Mouse (Mus musculus): ENCODE data around the gene Gm21987. TPM values are rescaled to one million over a fixed set of nuclear protein-coding genes. Genes with fewer than 3 reads are reported as not detected.
A peak's percentile ranks its signal among the peaks of the same experiment; 100 is the strongest.
"Not testable (repeated sequence)": the region's sequence is repeated elsewhere in the genome, so short reads cannot be mapped to it uniquely, and the experiment has no call there.

Gene Gm21987
- polyA plus RNA-seq, 1 experiment from 2014 or later: not detected

DNA sequence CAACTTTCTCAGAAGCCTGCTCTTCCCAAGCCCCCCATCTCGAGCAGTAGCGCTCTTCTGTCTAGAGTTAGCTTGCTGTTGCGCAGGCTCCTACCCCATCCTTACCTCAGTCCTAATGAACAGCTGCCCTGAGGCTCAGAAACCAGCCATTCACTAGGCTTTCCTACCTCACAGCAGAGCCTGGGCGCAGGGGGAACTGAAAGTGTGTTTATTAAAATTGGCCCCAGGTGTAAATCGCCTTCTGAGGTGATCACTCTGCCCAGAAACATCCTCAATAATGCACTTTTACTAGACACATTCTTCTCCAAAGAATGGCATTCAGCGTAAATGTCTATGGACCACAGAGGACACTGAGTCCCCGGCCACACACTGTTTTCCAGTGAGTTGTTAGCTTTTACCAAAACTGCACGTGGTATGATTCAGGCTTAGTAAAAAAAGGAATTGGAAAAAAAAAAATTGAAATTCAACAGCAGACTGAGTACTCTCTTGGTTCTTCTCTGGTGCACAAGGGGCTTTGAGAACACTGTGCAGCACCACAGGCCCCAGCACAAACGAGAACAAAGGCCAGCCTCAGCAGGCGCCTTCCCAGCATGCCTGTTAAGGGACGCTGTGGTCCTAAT, 20.0 kb upstream of the Gm21987 start:
- Histone ChIP-seq H3K4me3 (no peak overlapping the region), H3K27ac (no peak overlapping the region), H3K36me3 (no peaks in the 10 kb centered on the region), H3K9ac (no peak overlapping the region), H3K4me2 (replicated peaks) (no peak overlapping the region), H3K9me3 (replicated peaks) (0 out of 2 replicates have a peak, but pooled peaks cover 3% of the 10 kb centered on the region), H3K4me1 (no peaks in the 10 kb centered on the region), H3K27me3 (no peaks in the 10 kb centered on the region)
- 84% methylated on average over 11 of the region's 11 CpGs for WGBS
- no peak for ATAC-seq (ENCODE audit: low FRiP score)

DNA sequence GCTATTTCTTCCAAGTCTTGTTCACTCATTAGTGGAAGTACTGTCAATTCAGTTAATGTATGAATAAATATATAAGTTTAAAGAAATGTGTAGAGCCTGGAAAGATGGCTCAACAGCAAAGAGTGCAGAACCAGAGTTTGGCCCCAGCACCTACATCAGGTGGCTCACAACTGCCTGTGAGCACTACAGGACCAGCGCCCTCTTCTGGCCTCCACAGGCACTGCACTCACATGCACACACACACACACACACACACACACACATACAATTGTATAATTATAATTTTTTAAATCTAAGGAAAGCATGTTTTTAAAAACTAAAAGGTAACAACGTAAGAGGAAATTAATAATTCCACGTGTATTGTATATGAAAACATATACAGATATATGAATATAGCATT, 17.5 kb upstream of the Gm21987 start:
- H3K27ac ChIP-seq: no peak overlapping the region
- no peaks in the 10 kb centered on the region for H3K4me1 ChIP-seq
- no peaks in the 10 kb centered on the region for H3K36me3 ChIP-seq
- ATAC-seq (ENCODE audit: low FRiP score): no peak
- no peak overlapping the region for H3K4me3 ChIP-seq
- H3K9me3 ChIP-seq (replicated peaks): 0 out of 2 replicates have a peak, but pooled peaks cover 3% of the 10 kb centered on the region
- no peak overlapping the region for H3K4me2 ChIP-seq (replicated peaks)
- no peaks in the 10 kb centered on the region for H3K27me3 ChIP-seq
- H3K9ac ChIP-seq: no peak overlapping the region
- 87% methylated on average over 3 of the region's 3 CpGs for WGBS

DNA sequence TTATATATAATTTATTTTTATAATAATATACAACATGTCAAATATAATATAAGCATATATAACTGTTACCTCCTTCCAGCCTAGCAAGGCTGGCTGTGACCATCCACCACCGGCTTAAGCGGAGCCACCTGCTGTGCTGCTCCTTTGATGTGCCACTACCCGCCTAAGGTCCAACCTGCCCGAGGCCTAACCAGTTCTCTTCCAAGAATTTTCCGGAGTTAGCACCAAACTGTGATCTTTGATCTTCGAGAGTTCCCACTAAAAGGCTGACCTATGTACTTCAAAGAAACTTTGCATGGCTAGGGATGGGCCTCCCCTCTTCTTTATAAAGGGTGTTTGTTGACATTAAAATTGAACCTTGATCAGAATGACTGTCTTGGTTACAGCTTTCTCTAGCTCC, 12.4 kb upstream of the Gm21987 start:
- H3K9me3 ChIP-seq (replicated peaks): 0 out of 2 replicates have a peak, but pooled peaks cover under 1% of the 10 kb centered on the region
- H3K4me1 ChIP-seq: no peaks in the 10 kb centered on the region
- no peak overlapping the region for H3K9ac ChIP-seq
- no peak overlapping the region for H3K27ac ChIP-seq
- ATAC-seq (ENCODE audit: low FRiP score): no peak
- no peak overlapping the region for H3K4me3 ChIP-seq
- 50% methylated on average over 6 of the region's 6 CpGs for whole genome bisulfite sequencing
- H3K36me3 ChIP-seq: no peaks in the 10 kb centered on the region
- H3K27me3 ChIP-seq: no peaks in the 10 kb centered on the region
- no peak overlapping the region for H3K4me2 ChIP-seq (replicated peaks)

DNA sequence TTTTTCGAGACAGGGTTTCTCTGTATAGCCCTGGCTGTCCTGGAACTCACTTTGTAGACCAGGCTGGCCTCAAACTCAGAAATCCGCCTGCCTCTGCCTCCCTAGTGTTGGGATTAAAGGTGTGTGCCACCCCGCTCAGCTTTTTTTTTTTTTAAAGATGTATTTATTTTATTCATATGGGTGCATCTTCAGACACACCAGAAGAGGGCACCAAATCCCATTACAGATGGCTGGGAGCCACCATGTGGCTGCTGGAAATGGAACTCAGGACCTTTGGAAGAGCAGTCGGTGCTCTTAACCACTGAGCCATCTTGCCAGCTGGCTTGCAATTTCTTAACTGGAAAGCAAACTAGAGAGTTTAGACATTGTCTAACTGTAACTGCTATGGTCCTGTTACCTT, 8.8 kb upstream of the Gm21987 start:
- H3K9me3 ChIP-seq (replicated peaks); ATAC-seq (ENCODE audit: low FRiP score); H3K27ac ChIP-seq; H3K36me3 ChIP-seq; H3K9ac ChIP-seq; H3K27me3 ChIP-seq; H3K4me1 ChIP-seq; H3K4me3 ChIP-seq; H3K4me2 ChIP-seq (replicated peaks): not testable (repeated sequence)
- WGBS: 88% methylated on average over 4 of the region's 4 CpGs

DNA sequence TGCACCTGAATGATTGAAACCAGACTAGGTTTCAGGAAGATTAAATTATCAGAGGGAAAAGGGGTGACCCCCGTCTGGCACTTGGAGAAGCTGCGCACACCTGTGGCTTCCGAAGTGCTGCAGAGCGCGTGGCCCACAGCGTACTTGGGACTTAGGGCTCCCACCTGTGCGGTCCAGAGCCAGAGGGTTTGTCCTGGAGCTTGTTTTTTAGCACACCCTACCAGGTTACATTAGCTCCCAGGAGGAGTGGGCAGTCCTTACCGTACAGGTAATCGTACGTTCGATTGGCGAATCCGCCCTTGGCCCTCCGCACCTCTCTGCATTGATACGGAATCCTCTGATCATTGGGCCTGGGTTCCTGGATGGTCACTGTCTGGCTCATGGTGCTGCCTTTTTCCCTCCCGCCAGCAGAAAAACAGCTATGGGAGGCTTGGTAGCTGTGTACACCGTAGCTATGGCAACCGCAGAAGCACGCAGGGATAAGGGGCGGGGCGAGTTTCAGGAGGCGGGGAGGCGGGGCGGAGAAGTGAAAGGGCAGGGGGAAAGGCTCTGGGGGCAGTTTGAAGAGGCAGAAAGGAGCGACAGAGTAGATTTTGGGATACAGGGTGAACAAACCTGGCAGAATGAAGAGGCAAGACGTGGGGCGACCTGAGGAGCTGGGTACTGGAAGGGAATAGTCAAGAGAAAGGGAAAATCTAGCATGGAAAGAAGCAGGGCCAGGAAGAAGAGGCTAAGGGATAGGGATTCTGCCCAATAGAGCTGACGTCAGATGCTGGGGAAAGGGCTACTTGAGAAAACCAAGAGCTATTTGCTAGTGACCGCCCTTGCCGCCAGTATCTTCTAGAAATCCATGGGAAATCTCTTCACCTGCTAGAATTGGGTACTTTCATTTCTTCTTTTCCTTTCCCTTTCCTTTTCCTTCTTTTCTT, 5.2 kb upstream of the Gm21987 start, which contains the start of gene Maats1:
TSS of gene Maats1 (minus strand) at position 748 of the 929 bp plus-strand sequence.
- peaks cover 8% of the 10 kb centered on the region for H3K4me1 ChIP-seq
- H3K27me3 ChIP-seq: no peaks in the 10 kb centered on the region
- ATAC-seq (ENCODE audit: low FRiP score): peak; percentile 92
- H3K9ac ChIP-seq: peak within 1 kb of the TSS; percentile 56
- no peaks in the 10 kb centered on the region for H3K9me3 ChIP-seq (replicated peaks)
- no peak within 1 kb of the TSS; the same call in 1 of the 2 replicates for H3K27ac ChIP-seq
- peak within 1 kb of the TSS; percentile 72 for H3K4me2 ChIP-seq (replicated peaks)
- no peaks in the 10 kb centered on the region for H3K36me3 ChIP-seq
- WGBS: 9% methylated on average over 30 of the region's 30 CpGs
- H3K4me3 ChIP-seq: peak within 1 kb of the TSS; percentile 37

DNA sequence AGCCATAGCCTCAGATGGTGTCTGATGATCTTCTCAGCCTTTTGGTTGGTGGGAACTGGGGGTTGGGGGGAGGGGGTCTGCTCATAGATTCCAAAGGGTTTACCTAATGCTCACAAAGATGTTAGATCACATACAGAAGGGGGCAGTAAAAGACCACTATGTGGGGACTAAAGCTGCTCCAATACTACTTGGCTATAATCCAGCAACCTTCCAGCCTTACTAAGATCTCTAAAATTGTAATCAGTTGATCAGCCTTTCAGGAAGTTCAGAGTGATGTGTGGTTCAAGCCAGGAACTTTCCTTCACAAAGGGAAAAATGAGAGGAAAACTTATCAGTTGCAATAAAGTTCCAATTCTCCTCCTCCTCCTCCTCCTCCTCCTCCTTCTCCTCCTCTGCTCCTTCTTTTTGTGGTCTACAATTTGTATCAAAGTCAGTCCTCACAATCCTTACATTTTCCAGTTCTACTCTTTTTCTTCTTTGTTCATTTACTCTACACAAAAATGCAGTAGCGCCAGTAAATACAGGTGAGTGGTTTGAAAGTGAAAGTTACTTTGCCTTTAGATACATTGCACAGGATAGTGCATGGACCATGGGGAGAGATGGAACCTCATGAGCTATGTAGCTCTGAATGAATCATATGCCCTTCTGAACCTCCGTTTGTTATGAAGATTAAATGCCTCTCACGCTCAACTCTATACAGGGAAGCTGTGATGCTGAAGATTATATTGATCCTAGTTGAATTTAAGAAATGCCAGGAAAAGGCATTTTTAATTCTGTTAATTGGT, 1.7 kb upstream of the Gm21987 start:
- Histone ChIP-seq H3K4me3 (no peak overlapping the region), H3K9ac (no peak overlapping the region), H3K27ac (no peak overlapping the region), H3K27me3 (no peaks in the 10 kb centered on the region), H3K4me2 (replicated peaks) (no peak overlapping the region), H3K4me1 (peaks cover 19% of the 10 kb centered on the region), H3K36me3 (peaks cover 6% of the 10 kb centered on the region), H3K9me3 (replicated peaks) (no peaks in the 10 kb centered on the region)
- ATAC-seq (ENCODE audit: low FRiP score): no peak
- 80% methylated on average over 3 of the region's 3 CpGs for whole genome bisulfite sequencing

DNA sequence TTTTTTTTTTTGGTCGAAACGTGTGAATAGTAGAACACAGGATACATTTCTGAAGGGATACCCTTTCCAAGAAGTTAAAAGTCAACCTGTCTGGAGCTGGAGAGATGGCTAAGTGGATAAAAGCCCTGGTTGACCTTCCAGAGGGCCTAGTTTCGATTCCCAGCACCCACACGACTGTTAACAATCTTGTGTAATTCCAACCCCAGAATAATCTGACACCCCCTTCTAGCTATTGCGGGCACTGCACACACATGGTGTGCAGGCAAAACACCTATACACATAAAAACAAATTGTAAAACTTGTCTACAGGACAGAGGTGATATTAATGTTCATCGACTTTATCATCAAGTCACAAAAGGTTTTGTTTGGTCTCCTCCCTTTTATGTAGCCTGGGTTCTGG, 748 bp downstream of the Gm21987 start:
- peak overlapping the region; percentile 74 for H3K9ac ChIP-seq

DNA sequence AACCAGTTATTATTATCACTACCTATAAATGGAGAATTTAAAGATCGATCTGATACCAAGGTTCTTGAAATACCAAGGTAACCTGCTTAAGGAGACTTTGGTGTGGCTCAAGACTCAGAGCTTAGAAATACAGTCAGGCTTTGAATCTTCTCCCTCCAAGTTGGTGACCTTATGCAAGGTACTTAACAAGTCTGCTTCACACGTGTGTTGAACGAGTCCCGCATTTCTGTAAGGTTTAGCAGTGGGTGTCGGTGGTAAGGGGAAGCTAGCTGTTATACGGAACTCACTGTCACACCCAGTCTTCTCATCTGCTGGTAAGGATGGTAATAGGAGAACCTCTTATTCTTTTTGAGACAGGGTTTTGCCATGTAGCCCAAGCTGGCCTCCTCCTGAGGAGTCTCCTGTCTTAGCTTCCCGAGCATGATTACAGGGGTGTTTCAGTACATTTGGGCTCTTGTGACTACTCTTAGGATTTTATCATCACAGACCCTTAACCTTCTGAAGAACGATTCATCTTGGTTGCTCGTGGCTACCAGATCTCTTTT, 1.4 kb downstream of the Gm21987 start:
- Histone ChIP-seq H3K36me3 (peaks cover 22% of the 10 kb centered on the region), H3K27ac (no peak overlapping the region), H3K9ac (no peak overlapping the region), H3K4me3 (no peak overlapping the region), H3K27me3 (no peaks in the 10 kb centered on the region), H3K4me1 (peaks cover 10% of the 10 kb centered on the region), H3K4me2 (replicated peaks) (no peak overlapping the region), H3K9me3 (replicated peaks) (no peaks in the 10 kb centered on the region)
- WGBS: 90% methylated on average over 9 of the region's 9 CpGs
- ATAC-seq (ENCODE audit: low FRiP score): no peak

More for the DNA sequence above, 748 bp downstream of the Gm21987 start:
- peak overlapping the region; percentile 60 for H3K4me3 ChIP-seq
- H3K27ac ChIP-seq: no peak overlapping the region
- peak overlapping the region; percentile 69 for H3K4me2 ChIP-seq (replicated peaks)
- ATAC-seq (ENCODE audit: low FRiP score): no peak
- no peaks in the 10 kb centered on the region for H3K27me3 ChIP-seq
- H3K9me3 ChIP-seq (replicated peaks): no peaks in the 10 kb centered on the region
- H3K36me3 ChIP-seq: peaks cover 22% of the 10 kb centered on the region
- H3K4me1 ChIP-seq: peaks cover 10% of the 10 kb centered on the region
- WGBS: 59% methylated on average over 6 of the region's 6 CpGs

DNA sequence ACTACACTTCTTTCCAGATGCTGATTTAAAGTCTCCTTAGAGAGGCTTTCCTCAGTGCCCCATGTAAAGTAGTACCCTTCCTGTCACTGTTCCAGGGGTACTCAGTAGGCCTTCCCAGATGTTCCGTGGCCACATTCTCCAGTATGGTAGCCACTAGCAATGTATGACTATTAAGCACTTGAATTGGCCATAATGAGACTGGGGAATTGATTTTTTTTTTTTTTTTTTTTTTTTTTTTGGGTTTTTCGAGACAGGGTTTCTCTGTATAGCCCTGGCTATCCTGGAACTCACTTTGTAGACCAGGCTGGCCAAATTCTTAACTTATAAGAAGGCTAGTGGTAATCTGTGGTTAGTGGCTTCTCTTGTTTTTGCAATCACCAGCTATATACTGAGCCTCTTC, 3.0 kb downstream of the Gm21987 start:
- H3K4me1 ChIP-seq: peaks cover 10% of the 10 kb centered on the region
- H3K4me3 ChIP-seq: no peak overlapping the region
- no peak overlapping the region for H3K4me2 ChIP-seq (replicated peaks)
- H3K27me3 ChIP-seq: no peaks in the 10 kb centered on the region
- no peak overlapping the region for H3K27ac ChIP-seq
- no peaks in the 10 kb centered on the region for H3K9me3 ChIP-seq (replicated peaks)
- no peak overlapping the region for H3K9ac ChIP-seq
- WGBS: 78% methylated on average over 2 of the region's 2 CpGs
- no peak for ATAC-seq (ENCODE audit: low FRiP score)
- peaks cover 29% of the 10 kb centered on the region for H3K36me3 ChIP-seq

DNA sequence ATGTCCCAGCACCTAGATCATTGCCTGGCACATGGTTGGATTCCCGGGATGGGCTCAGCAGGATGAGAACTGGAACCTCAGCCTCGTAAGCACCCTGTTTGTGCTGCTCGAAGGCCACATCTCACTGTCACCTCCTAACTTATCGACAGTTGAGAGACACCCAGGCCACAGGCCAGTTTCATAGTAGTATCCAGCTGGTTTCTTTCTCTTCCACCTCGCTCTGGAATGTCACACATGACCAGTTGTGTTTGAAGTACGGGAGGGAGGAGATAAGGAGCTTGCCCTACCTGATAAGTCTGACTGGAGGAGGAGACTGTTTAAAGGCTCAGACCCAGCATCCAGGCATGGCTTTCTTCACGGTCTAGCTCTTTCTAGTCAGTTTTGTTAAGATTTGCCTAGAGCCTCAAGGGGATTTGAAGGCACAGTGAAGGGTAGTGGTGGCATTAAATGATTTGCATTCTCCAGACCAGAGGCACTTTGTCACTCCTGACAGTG, 3.6 kb downstream of the Gm21987 start:
- no peak overlapping the region for H3K4me3 ChIP-seq
- WGBS: 86% methylated on average over 7 of the region's 7 CpGs
- ATAC-seq (ENCODE audit: low FRiP score): no peak

DNA sequence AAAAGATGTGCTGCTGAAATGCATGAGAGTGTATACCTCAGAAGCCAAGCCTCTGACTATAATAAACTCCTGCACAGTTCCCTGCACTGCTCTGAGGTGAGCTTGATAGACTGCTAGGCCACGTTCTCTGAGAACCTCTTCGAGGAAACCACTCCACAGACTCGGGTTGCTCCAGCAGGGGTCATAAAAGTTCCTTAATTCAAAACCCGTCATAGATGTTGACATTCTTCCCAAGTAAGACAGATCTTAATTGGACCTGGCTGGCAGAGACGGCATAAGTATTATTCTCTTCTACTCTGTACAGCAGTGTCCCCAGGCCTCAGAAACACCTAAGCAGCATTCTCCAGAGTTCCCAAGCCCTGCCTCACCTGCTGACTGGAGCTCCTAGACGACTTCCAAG, 4.1 kb downstream of the Gm21987 start:
- Histone ChIP-seq H3K4me3 (no peak overlapping the region), H3K9me3 (replicated peaks) (no peaks in the 10 kb centered on the region)

More for the DNA sequence above, 3.6 kb downstream of the Gm21987 start:
- Histone ChIP-seq H3K27me3 (no peaks in the 10 kb centered on the region), H3K36me3 (peaks cover 29% of the 10 kb centered on the region), H3K9ac (no peak overlapping the region), H3K4me1 (peaks cover 10% of the 10 kb centered on the region), H3K27ac (no peak overlapping the region), H3K4me2 (replicated peaks) (no peak overlapping the region), H3K9me3 (replicated peaks) (no peaks in the 10 kb centered on the region)

More for the DNA sequence above, 4.1 kb downstream of the Gm21987 start:
- Histone ChIP-seq H3K4me1 (peaks cover 10% of the 10 kb centered on the region), H3K9ac (no peak overlapping the region), H3K27ac (no peak overlapping the region), H3K4me2 (replicated peaks) (no peak overlapping the region), H3K36me3 (peaks cover 29% of the 10 kb centered on the region), H3K27me3 (no peaks in the 10 kb centered on the region)
- no peak for ATAC-seq (ENCODE audit: low FRiP score)
- 89% methylated on average over 6 of the region's 6 CpGs for WGBS

Data from hindbrain, embryonic 12.5 days (tissue).